Mouse (Mus musculus) kidney, adult 2 months (tissue): ENCODE measurements around the gene Dars2. TPM values are rescaled to one million over a fixed set of nuclear protein-coding genes. Genes with fewer than 3 reads are reported as not detected.

ENCODE experiments used
- DNase-seq: peaks from one replicate; pipeline ENCODE4 v3.0.0; 2021
- H3K27ac ChIP-seq: fragments of 200-500 bp; 2 replicates; pipeline ENCODE4 v1.5.1; 2012; ENCODE audit warnings: low read depth, low read length, control low read depth, inconsistent platforms; ENCODE audit not compliant: insufficient read depth
- H3K27me3 ChIP-seq: fragments of 200-500 bp; replicated peaks from 2 replicates; pipeline ENCODE4 v1.6.1; 2012; ENCODE audit warnings: mild to moderate bottlenecking, moderate library complexity, low read length, inconsistent platforms; ENCODE audit not compliant: control insufficient read depth, insufficient read depth
- H3K36me3 ChIP-seq: fragments of 200-500 bp; 2 replicates; pipeline ENCODE4 v1.6.1; 2012; ENCODE audit warnings: mild to moderate bottlenecking, moderate library complexity, low read length, inconsistent platforms; ENCODE audit not compliant: control insufficient read depth, insufficient read depth
- H3K4me1 ChIP-seq: fragments of 200-500 bp; 2 replicates; pipeline ENCODE4 v1.6.1; 2011; ENCODE audit warnings: low read length; ENCODE audit not compliant: control insufficient read depth, insufficient read depth
- H3K4me3 ChIP-seq: fragments of 200-500 bp; 2 replicates; pipeline ENCODE4 v1.5.1; 2011; ENCODE audit warnings: mild to moderate bottlenecking, low read depth, low read length, control low read depth; ENCODE audit not compliant: insufficient read depth
- CTCF ChIP-seq: fragments of 200-500 bp; conservative IDR thresholded peaks from 2 replicates; pipeline ENCODE4 v1.5.1; 2011; ENCODE audit warnings: low read depth, mild to moderate bottlenecking, control low read depth, low read length, moderate library complexity, mixed read lengths; ENCODE audit not compliant: insufficient read depth, insufficient read length
- POLR2A ChIP-seq: fragments of 200-500 bp; IDR thresholded peaks from one replicate; pipeline ENCODE4 v1.6.1; 2011; ENCODE audit warnings: low read depth, low read length, control low read depth
- WGBS: fragments of 180-500 bp; shearing (Covaris S2); methylation state at CpG from one replicate; pipeline ENCODE4 v1.1.7; 2018; 5-methylcytosine and 5-hydroxymethylcytosine counted together
- polyA plus RNA-seq: library from polyadenylated mRNA; depleted of rRNA; stranded (reverse); fragments of >200 nt; gene quantifications from 2 replicates; pipeline ENCODE4 v1.2.3, GENCODE M21; 2012; rRNA removed

Dars2 gene
- polyA plus RNA-seq, 1 experiment: 19.1 TPM

- Histone ChIP-seq H3K4me3 (no peak overlapping the region), H3K36me3 (no peaks in the 10 kb centered on the region), H3K27me3 (no peaks in the 10 kb centered on the region), H3K4me1 (no peaks in the 10 kb centered on the region; the same call in 1 of the 2 replicates), H3K27ac (no peak overlapping the region)
- DNase-seq: no peak
- TF ChIP-seq CTCF: no peak
- no peak for TF ChIP-seq POLR2A
- 59% methylated on average over 3 of the region's 3 CpGs for WGBS
Observed at GRCm38 (mm10) chr1:161005526-161005925, 64.9 kb downstream of the Dars2 start.

- H3K27ac ChIP-seq: no peak overlapping the region
- TF ChIP-seq POLR2A (no peak), CTCF (no peak)
- no peaks in the 10 kb centered on the region; the same call in 1 of the 2 replicates for H3K4me1 ChIP-seq
- no peaks in the 10 kb centered on the region for H3K27me3 ChIP-seq
- H3K36me3 ChIP-seq: no peaks in the 10 kb centered on the region
- no peak overlapping the region for H3K4me3 ChIP-seq
- 72% methylated on average over 4 of the region's 4 CpGs for whole genome bisulfite sequencing
- DNase-seq: no peak
Observed at GRCm38 (mm10) chr1:161004942-161005341, 65.5 kb downstream of the Dars2 start.

- Histone ChIP-seq H3K36me3 (no peaks in the 10 kb centered on the region), H3K4me3 (no peak overlapping the region), H3K4me1 (no peaks in the 10 kb centered on the region), H3K27me3 (no peaks in the 10 kb centered on the region), H3K27ac (no peak overlapping the region)
- TF ChIP-seq POLR2A: no peak
- no peak for TF ChIP-seq CTCF
- no peak for DNase-seq
- 82% methylated on average over 6 of the region's 6 CpGs for WGBS
Observed at GRCm38 (mm10) chr1:160993851-160994250, 76.6 kb downstream of the Dars2 start.

Other genes starting within 250 kb of the Dars2 start
- gene Rc3h1, start 164.2 kb downstream of the Dars2 start, polyA plus RNA-seq: 13.5 and 14.9 TPM in 2 replicates
- 2.3 and 3.3 TPM in 2 replicates for gene Serpinc1, start 92.1 kb downstream of the Dars2 start, polyA plus RNA-seq
- 1.7 and 1.8 TPM in 2 replicates for gene Zbtb37, start 35.8 kb downstream of the Dars2 start, polyA plus RNA-seq
- 1.2 and 1.6 TPM in 2 replicates for gene Cenpl, start 55 bp upstream of the Dars2 start, polyA plus RNA-seq
- gene Klhl20, start 60.9 kb upstream of the Dars2 start, polyA plus RNA-seq: 7.2 and 7.9 TPM in 2 replicates
- 1.2 and 1.5 TPM in 2 replicates for gene Ankrd45, start 72.0 kb upstream of the Dars2 start, polyA plus RNA-seq
- not detected in 2 replicates for gene Tex50, start 88.7 kb upstream of the Dars2 start, polyA plus RNA-seq
- 116 and 186 TPM in 2 replicates for gene Prdx6, start 180.6 kb upstream of the Dars2 start, polyA plus RNA-seq